Mouse (Mus musculus) WW6 (cell line): ENCODE data around the gene Pik3c2b.
A peak's percentile ranks its signal among the peaks of the same experiment; 100 is the strongest.
"Not testable (repeated sequence)": the region's sequence is repeated elsewhere in the genome, so short reads cannot be mapped to it uniquely, and the experiment has no call there.

ENCODE experiments used
- DNase-seq: peaks from one replicate; pipeline ENCODE4 v3.0.0-alpha.2; 2013; ENCODE audit warnings: low read depth, low spot score

The Pik3c2b gene

DNA sequence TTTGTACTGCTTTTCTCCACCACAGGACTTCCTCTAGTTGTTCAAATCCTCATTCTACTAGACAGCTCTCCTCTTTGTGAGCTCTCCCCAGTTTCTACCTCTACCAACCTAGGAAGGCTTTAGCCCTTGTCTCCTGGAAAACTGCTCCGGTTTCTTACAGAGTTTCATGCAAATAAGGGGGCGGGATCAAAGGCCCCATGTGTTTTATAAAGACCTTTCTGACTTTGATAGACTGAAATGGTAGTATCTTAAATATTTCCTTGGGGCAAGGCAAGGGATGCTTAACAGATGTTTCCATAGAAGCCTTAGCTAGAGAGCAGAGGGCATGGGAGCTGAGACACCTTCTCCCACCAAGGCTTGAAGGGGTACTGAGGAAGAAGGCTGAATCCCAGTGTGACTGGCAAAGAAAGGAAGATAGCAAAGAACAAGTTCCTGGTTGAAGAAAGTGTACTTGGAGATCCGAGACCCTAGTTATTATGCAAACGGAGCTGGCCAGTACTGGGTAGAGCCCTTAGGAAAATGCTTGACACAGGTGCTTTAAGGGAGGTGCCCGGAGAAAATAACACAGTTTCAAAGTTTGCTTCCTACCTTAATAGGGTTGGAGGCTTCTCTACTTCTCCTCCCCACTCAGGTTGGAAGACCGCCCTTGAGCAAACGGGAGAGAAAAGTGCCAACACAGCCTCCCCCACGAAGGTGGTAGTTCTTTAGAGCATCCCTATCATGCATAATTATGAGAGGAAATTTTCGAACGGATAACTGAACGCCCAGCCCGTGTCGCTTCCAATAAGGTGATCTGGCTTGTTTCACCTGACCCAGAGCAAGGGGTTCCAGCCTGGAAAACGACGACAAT is at the start of gene Pik3c2b:
Pik3c2b (plus strand) TSS at position 657 of the 850 bp plus-strand sequence.
- DNase-seq = no peak

- DNase-seq = no peak
Observed at GRCm38 (mm10) chr1:133000347-133000746, 45.1 kb upstream of the Pik3c2b start.

DNA sequence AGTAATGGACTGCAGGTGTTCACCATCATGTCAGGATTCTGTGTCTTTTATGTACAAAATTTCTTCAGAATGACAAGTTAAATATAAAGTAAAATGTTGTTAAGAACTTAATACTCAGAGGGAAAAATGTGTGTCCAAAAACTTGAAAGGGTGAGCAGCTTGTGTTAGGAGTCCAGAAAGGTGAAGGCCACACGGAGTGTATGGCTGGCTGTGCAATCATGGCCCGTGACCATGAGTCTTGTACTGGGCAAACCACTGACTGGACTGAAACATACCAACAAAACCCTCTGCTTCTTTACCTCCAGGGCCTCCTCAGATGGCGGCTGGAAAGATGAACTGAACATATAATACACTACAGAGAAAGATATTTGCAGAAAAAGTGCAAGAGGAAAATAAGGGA is 38.9 kb upstream of the Pik3c2b start:
- no peak for DNase-seq

- no peak for DNase-seq
Observed at GRCm38 (mm10) chr1:133011955-133012841, 33.3 kb upstream of the Pik3c2b start.

DNA sequence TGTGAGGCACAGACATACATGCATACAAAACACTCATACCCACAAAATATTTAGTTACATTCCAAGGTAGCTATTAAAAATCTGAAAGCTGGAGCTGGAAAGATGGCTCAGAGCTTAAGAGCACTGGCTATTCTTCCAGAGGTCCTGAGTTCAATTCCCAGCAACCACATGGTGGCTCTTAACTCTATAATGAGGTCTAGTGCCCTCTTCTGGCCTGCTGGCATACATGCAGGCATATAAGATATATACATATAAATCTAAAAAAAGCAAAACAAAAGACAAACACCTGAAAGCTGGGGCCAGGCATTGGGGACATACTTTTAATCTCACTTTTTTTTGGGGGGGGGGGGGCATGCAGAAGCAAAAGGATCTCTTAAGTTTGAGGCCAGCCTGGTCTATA is 32.1 kb upstream of the Pik3c2b start:
- no peak for DNase-seq

- DNase-seq = no peak
Observed at GRCm38 (mm10) chr1:133014196-133014595, 31.3 kb upstream of the Pik3c2b start.

GRCm38 (mm10) chr1:133016775-133017428 is 28.6 kb upstream of the Pik3c2b start:
- no peak for DNase-seq

- DNase-seq = no peak
Observed at GRCm38 (mm10) chr1:133018580-133018979, 26.9 kb upstream of the Pik3c2b start.

GRCm38 (mm10) chr1:133019312-133019711 is 26.2 kb upstream of the Pik3c2b start:
- no peak for DNase-seq

GRCm38 (mm10) chr1:133020137-133020894 is 25.2 kb upstream of the Pik3c2b start:
- no peak for DNase-seq

DNA sequence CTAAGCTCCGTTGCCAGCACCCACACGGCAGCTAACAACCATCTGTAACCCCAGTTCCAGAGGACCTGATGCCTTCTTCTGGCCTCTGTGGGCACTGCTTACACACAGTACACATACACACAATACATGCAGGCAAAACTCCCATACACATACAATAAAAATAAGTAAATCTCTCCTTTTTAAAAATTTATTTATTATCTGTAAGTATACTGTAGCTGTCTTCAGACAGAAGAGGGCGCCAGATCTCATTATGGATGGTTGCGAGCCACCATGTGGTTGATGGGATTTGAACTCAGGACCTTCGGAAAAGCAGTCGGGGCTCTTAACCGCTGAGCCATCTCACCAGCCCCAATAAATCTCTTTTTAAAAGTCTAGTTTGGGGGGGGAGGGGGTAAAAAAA is 24.1 kb upstream of the Pik3c2b start:
- DNase-seq = no peak

DNA sequence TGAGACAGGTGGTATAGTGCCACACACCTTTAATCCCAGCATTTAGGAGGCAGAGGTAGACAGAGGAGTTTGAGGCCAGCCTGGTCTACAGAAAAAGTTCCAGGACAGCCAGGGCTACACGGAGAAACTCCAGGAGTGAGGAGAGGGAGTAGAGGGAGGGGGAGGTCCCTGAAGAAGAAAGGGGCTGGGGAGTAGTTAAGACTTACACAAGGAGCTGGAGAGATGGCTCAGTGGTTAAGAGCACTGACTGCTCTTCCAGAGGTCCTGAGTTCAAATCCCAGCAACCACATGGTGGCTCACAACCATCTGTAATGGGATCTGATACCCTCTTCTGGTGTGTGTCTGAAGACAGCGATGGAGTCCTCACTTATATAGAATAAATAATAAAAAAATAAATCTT is 23.5 kb upstream of the Pik3c2b start:
- DNase-seq = not testable (repeated sequence)

- not testable (repeated sequence) for DNase-seq
Observed at GRCm38 (mm10) chr1:133023723-133024122, 21.7 kb upstream of the Pik3c2b start.

- no peak for DNase-seq
Observed at GRCm38 (mm10) chr1:133024426-133024825, 21.0 kb upstream of the Pik3c2b start.

GRCm38 (mm10) chr1:133025051-133025795 is 20.2 kb upstream of the Pik3c2b start:
- DNase-seq = peak; percentile 90

DNA sequence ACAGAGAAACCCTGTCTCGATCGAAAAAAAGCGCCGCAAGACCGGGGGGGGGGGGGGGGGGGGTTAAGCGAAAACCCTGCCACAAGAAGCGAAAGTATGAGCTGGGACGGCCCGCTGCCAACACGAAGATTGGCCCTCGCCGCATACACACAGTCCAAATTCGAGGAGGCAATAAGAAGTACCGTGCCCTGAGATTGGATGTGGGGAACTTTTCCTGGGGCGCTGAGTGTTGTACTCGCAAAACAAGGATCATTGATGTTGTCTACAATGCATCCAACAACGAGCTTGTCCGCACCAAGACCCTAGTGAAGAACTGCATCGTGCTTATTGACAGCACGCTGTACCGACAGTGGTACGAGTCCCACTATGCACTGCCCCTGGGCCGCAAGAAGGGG is 19.7 kb upstream of the Pik3c2b start:
- DNase-seq = not testable (repeated sequence)

GRCm38 (mm10) chr1:133027126-133027525 is 18.3 kb upstream of the Pik3c2b start:
- DNase-seq = no peak

- no peak for DNase-seq
Observed at GRCm38 (mm10) chr1:133027980-133028379, 17.5 kb upstream of the Pik3c2b start.

DNA sequence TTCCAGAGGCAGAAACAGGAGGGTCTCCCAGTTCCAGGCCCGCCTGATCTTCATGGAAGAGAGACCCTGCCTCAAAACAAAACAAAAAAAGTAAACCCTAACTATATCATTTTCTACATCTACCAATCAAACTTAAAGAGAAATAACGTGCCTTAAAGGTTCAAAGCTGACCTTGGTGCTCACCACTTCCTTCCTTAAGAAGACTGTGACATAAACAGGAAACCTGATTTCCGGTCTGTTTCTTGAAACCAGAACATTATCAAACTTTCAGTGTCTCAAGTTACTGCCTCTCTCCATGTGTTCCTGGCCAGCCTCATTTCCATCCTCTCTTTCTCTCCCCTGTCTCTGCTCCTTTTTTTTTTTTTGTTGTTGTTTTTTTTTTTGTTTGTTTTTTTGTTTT is 15.7 kb upstream of the Pik3c2b start:
- DNase-seq = no peak

DNA sequence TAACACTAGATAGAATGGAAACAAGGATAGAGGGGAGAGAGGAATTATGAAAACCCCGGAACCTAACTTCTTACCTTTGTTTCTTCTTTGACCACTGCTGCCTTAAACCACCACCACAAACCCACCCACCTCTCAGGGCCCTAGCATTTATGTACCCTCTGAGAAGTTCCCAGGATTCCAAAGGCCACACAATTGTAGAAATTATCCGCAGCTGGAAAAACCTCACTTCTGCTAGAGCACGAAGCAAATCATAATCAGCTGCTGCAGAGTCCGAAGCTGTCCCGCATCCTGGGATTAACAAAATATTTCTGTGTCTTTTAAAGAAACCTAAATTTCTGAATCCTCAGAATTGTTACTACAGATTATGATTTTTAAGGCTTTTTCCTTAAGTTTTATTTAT is 15.0 kb upstream of the Pik3c2b start, which contains the start of gene Mdm4:
Mdm4 (minus strand) TSS at position 101 of the 400 bp plus-strand sequence.
- DNase-seq = no peak

GRCm38 (mm10) chr1:133032981-133033315 is 12.5 kb upstream of the Pik3c2b start:
- DNase-seq = no peak
